Mouse (Mus musculus): ENCODE data around the gene 4933434E20Rik. TPM values are rescaled to one million over a fixed set of nuclear protein-coding genes. Genes with fewer than 3 reads are reported as not detected.
A peak's percentile ranks its signal among the peaks of the same experiment; 100 is the strongest.

Gene 4933434E20Rik
- polyA plus RNA-seq, 1 experiment from 2014 or later, result 173 TPM

DNA sequence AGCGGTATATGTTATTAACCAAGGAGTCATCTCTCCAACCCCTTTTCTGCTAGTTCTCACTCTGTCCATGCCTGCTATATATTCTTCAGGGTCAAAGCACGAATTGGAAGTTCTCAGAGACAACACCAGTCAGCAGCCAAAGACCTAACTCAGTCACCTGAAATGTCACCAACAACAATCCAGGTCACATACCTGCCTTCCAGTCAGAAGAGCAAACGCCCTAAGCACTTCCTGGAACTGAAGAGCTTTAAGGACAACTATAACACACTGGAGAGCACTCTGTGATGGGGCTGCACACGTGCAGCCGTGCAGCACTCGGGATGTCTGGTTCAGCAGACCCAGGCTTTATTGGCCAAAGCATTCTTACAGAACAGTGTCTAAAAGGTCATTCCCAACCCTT, 10.1 kb downstream of the 4933434E20Rik start:
- H3K36me3 ChIP-seq (ENCODE audit: control insufficient read depth, insufficient read depth, low read length), result peaks cover 50% of the 10 kb centered on the region
- H3K4me2 ChIP-seq (replicated peaks; ENCODE audit: low read depth, low read length), result no peak overlapping the region
- H3K4me3 ChIP-seq (ENCODE audit: low read length), result no peak overlapping the region
- no peak overlapping the region for H3K27ac ChIP-seq (ENCODE audit: low read depth, low read length)
- no peak overlapping the region for H3K9ac ChIP-seq (ENCODE audit: low read depth, low read length)
- no peaks in the 10 kb centered on the region for H3K4me1 ChIP-seq (ENCODE audit: control insufficient read depth, insufficient read depth, low read length)
- H3K27me3 ChIP-seq (ENCODE audit: control insufficient read depth, insufficient read depth, low read length), result no peaks in the 10 kb centered on the region
- WGBS, result 87% methylated on average over 6 of the region's 6 CpGs
- ATAC-seq (ENCODE audit: low FRiP score, low TSS enrichment), result no peak
- no peaks in the 10 kb centered on the region for H3K9me3 ChIP-seq (ENCODE audit: control insufficient read depth, low read length)

DNA sequence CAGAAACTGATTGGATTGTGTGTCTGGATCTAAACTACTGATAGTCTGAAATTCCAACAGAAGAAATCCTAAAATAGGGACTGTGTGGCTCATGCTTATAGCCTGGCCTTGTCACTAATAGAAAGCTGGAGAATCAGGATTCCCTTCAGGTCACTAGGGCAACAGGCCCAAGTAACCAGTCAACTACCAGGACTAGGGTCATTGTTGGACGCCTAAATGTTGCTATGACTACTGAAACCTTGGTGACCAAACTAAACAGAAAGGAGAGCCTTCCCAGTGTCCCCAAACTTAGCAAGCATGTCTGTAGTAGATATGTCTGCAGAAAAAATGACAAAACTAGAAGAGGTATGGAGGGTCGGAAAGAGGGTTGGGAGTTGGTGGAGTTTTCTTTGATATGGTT, 11.1 kb downstream of the 4933434E20Rik start:
- Histone ChIP-seq H3K9me3 (ENCODE audit: control insufficient read depth, low read length) (no peaks in the 10 kb centered on the region), H3K4me3 (ENCODE audit: low read length) (no peak overlapping the region), H3K4me2 (replicated peaks; ENCODE audit: low read depth, low read length) (no peak overlapping the region), H3K36me3 (ENCODE audit: control insufficient read depth, insufficient read depth, low read length) (peaks cover 40% of the 10 kb centered on the region), H3K9ac (ENCODE audit: low read depth, low read length) (no peak overlapping the region), H3K27ac (ENCODE audit: low read depth, low read length) (no peak overlapping the region), H3K4me1 (ENCODE audit: control insufficient read depth, insufficient read depth, low read length) (no peaks in the 10 kb centered on the region), H3K27me3 (ENCODE audit: control insufficient read depth, insufficient read depth, low read length) (no peaks in the 10 kb centered on the region)
- ATAC-seq (ENCODE audit: low FRiP score, low TSS enrichment), result no peak
- 76% methylated on average over 2 of the region's 2 CpGs for WGBS

DNA sequence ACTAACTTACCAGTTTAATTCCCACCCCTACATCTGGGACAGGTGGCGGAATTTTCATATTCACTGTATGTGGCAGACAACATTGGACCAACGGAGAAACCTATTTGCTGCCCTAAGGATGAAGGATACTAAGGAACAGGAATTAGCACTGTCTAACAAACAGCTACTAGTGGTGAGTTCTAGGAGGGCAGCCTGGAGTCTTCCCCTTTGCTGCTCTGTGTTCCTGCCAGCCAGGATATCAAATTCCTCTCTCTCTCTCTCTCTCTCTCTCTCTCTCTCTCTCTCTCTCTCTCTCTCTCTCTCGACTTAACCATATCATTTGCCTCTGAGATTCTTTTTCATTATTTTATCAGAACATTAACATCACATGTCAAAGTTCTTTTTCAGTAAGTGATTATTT, 12.9 kb downstream of the 4933434E20Rik start:
- no peaks in the 10 kb centered on the region for H3K9me3 ChIP-seq (ENCODE audit: control insufficient read depth, low read length)
- H3K36me3 ChIP-seq (ENCODE audit: control insufficient read depth, insufficient read depth, low read length), result peaks cover 30% of the 10 kb centered on the region; the same call in 1 of the 2 replicates
- H3K27me3 ChIP-seq (ENCODE audit: control insufficient read depth, insufficient read depth, low read length), result no peaks in the 10 kb centered on the region
- H3K4me2 ChIP-seq (replicated peaks; ENCODE audit: low read depth, low read length), result no peak overlapping the region
- H3K9ac ChIP-seq (ENCODE audit: low read depth, low read length), result no peak overlapping the region
- WGBS, result 72% methylated on average over 3 of the region's 3 CpGs
- ATAC-seq (ENCODE audit: low FRiP score, low TSS enrichment), result peak; percentile 56; the same call in 1 of the 2 replicates
- no peaks in the 10 kb centered on the region for H3K4me1 ChIP-seq (ENCODE audit: control insufficient read depth, insufficient read depth, low read length)
- H3K4me3 ChIP-seq (ENCODE audit: low read length), result no peak overlapping the region
- no peak overlapping the region for H3K27ac ChIP-seq (ENCODE audit: low read depth, low read length)

DNA sequence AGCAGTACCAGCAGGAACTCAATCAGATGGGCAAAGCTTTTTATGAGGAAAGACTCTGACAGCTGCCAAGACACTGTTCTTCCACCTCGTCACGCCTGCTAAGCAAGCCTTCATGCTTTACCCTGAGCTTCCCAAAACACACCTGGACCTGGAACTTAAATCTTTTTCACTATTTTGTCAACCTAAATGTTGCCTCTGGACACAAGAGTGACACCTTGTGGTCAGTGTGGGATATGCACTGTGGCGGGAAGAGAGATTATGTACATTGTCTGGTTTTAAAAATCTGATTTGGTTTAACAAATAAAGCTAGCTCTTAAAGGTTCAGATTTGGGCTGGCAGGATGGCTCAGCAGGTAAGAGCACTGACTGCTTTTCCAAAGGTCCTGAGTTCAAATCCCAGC, 14.1 kb downstream of the 4933434E20Rik start:
- H3K9me3 ChIP-seq (ENCODE audit: control insufficient read depth, low read length), result no peaks in the 10 kb centered on the region

DNA sequence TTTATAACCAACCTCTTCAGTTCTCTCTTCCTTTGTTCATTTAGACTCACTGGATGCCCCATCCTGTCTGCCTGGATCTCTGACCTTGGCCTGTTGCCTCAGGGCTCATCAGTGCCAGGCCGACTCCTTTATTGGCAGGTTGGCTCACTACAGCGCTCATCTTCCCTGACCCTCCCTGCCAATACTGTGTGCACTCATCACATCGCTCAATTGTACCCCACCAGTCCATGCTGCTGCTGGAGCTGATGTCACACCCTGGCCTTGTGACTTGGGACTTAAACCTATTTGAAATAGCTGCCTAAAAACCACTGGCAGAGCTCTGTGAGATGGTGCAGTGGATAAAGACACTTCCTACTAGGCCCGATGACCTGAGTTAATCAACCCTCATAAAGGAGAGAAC, 16.4 kb downstream of the 4933434E20Rik start:
- no peak for ATAC-seq (ENCODE audit: low FRiP score, low TSS enrichment)

More for the DNA sequence above, 14.1 kb downstream of the 4933434E20Rik start:
- H3K27me3 ChIP-seq (ENCODE audit: control insufficient read depth, insufficient read depth, low read length), result no peaks in the 10 kb centered on the region
- WGBS, result 30% methylated on average over 3 of the region's 3 CpGs
- no peaks in the 10 kb centered on the region for H3K4me1 ChIP-seq (ENCODE audit: control insufficient read depth, insufficient read depth, low read length)
- no peak overlapping the region for H3K9ac ChIP-seq (ENCODE audit: low read depth, low read length)
- H3K4me2 ChIP-seq (replicated peaks; ENCODE audit: low read depth, low read length), result no peak overlapping the region
- no peak overlapping the region for H3K27ac ChIP-seq (ENCODE audit: low read depth, low read length)
- no peak overlapping the region for H3K4me3 ChIP-seq (ENCODE audit: low read length)
- H3K36me3 ChIP-seq (ENCODE audit: control insufficient read depth, insufficient read depth, low read length), result peaks cover 21% of the 10 kb centered on the region; the same call in 1 of the 2 replicates
- no peak for ATAC-seq (ENCODE audit: low FRiP score, low TSS enrichment)

DNA sequence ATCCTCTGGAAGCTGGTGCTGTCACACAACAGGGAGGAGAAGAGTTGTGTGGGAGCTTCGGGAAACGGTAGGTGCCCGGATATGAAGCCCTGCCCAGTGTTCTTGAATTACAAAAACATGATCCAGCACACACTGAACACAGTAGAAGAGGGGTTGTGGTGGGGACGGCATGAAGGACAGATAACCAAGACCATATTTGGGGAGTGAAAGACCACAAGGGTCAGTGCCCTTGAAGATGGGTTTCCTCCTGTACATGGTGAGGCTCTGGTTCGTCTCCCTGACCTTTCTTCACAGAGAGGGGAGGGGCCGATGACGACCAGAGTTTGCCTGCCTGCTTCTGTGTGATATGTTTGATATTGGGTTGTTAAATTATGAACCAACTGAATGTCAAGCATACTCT, 18.3 kb downstream of the 4933434E20Rik start:
- Histone ChIP-seq H3K4me1 (ENCODE audit: control insufficient read depth, insufficient read depth, low read length) (no peaks in the 10 kb centered on the region), H3K4me3 (ENCODE audit: low read length) (no peak overlapping the region), H3K27me3 (ENCODE audit: control insufficient read depth, insufficient read depth, low read length) (no peaks in the 10 kb centered on the region), H3K9me3 (ENCODE audit: control insufficient read depth, low read length) (no peaks in the 10 kb centered on the region), H3K9ac (ENCODE audit: low read depth, low read length) (no peak overlapping the region), H3K36me3 (ENCODE audit: control insufficient read depth, insufficient read depth, low read length) (no peaks in the 10 kb centered on the region; the same call in 1 of the 2 replicates), H3K27ac (ENCODE audit: low read depth, low read length) (no peak overlapping the region), H3K4me2 (replicated peaks; ENCODE audit: low read depth, low read length) (no peak overlapping the region)
- 52% methylated on average over 7 of the region's 7 CpGs for WGBS
- ATAC-seq (ENCODE audit: low FRiP score, low TSS enrichment), result no peak

More for the DNA sequence above, 16.4 kb downstream of the 4933434E20Rik start:
- Histone ChIP-seq H3K9ac (ENCODE audit: low read depth, low read length) (no peak overlapping the region), H3K4me3 (ENCODE audit: low read length) (no peak overlapping the region), H3K4me2 (replicated peaks; ENCODE audit: low read depth, low read length) (no peak overlapping the region), H3K27me3 (ENCODE audit: control insufficient read depth, insufficient read depth, low read length) (no peaks in the 10 kb centered on the region), H3K36me3 (ENCODE audit: control insufficient read depth, insufficient read depth, low read length) (peaks cover 4% of the 10 kb centered on the region; the same call in 1 of the 2 replicates), H3K4me1 (ENCODE audit: control insufficient read depth, insufficient read depth, low read length) (no peaks in the 10 kb centered on the region), H3K9me3 (ENCODE audit: control insufficient read depth, low read length) (no peaks in the 10 kb centered on the region), H3K27ac (ENCODE audit: low read depth, low read length) (no peak overlapping the region)
- 88% methylated on average over 4 of the region's 4 CpGs for WGBS

DNA sequence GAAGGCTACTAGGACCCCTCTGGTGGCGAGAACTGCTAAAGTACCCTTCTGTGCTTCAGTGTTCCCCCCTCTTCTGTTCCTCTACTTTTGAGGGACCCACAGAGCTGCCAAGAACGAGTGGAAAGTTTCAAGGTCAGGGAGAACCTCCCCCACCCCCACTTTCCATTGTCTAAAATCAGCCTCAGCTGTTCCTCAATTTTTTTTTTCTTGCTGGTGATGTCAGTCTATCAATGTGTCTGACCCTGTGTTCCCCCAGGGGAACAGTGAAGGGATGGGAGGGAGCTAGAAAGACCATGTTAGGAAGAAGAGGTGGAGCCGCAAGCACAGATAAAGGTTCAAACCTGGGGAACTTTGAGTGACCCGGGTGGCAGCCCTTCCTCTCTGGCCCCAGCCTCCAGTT, 20.9 kb downstream of the 4933434E20Rik start, which contains the start of gene Tpm3:
Gene Tpm3 (plus strand): TSS at position 356 of the 400 bp plus-strand sequence.
- Histone ChIP-seq H3K27ac (ENCODE audit: low read depth, low read length) (no peak within 1 kb of the TSS), H3K36me3 (ENCODE audit: control insufficient read depth, insufficient read depth, low read length) (no peaks in the 10 kb centered on the region), H3K27me3 (ENCODE audit: control insufficient read depth, insufficient read depth, low read length) (no peaks in the 10 kb centered on the region), H3K4me3 (ENCODE audit: low read length) (no peak within 1 kb of the TSS), H3K9ac (ENCODE audit: low read depth, low read length) (no peak within 1 kb of the TSS), H3K4me2 (replicated peaks; ENCODE audit: low read depth, low read length) (no peak within 1 kb of the TSS), H3K9me3 (ENCODE audit: control insufficient read depth, low read length) (no peaks in the 10 kb centered on the region), H3K4me1 (ENCODE audit: control insufficient read depth, insufficient read depth, low read length) (peaks cover 7% of the 10 kb centered on the region; the same call in 1 of the 2 replicates)
- no peak for ATAC-seq (ENCODE audit: low FRiP score, low TSS enrichment)
- WGBS, result 66% methylated on average over 4 of the region's 4 CpGs

DNA sequence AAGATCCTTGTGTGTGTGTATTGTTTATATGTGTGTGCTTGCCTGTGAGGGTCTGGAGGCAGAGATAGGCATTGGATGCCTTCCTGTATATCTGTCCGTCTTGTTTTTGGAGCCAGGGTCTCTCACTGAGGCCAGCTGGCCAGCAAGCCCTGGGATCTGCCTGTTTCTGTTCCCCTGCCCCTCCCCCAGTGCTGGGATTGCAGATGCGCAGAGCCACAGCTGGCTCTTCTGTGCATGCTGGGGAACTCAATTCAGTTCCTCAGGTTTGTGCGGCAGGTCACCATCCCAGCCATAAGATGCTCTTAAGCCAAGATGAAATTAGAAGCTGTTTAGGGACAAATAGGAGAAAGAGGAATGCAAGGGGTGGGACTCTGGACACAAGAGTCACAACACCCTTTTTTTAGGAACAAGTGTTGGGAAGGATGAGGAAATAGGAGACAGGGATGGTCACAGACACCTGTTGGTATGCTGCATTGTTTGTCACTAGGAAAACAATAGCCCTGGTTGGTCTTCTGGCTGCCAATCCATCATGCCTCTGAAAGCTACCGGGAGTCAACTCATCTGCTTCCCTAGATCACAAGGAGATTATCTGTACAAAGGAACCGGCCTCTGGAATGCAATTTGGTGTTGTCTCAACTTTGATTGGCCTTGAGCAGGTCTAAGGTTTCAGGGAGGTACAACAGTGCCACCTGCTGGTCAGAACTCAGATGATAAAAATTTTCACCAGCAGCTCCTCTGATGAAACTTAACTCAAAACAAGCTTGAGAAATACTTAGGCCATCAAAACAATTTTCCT, 25.7 kb downstream of the 4933434E20Rik start:
- Histone ChIP-seq H3K9ac (ENCODE audit: low read depth, low read length) (no peak overlapping the region), H3K4me2 (replicated peaks; ENCODE audit: low read depth, low read length) (no peak overlapping the region), H3K4me1 (ENCODE audit: control insufficient read depth, insufficient read depth, low read length) (peaks cover 23% of the 10 kb centered on the region), H3K27ac (ENCODE audit: low read depth, low read length) (no peak overlapping the region), H3K27me3 (ENCODE audit: control insufficient read depth, insufficient read depth, low read length) (no peaks in the 10 kb centered on the region), H3K36me3 (ENCODE audit: control insufficient read depth, insufficient read depth, low read length) (no peaks in the 10 kb centered on the region), H3K4me3 (ENCODE audit: low read length) (no peak overlapping the region), H3K9me3 (ENCODE audit: control insufficient read depth, low read length) (no peaks in the 10 kb centered on the region)
- no peak for ATAC-seq (ENCODE audit: low FRiP score, low TSS enrichment)
- 12% methylated on average over 5 of the region's 5 CpGs for WGBS

DNA sequence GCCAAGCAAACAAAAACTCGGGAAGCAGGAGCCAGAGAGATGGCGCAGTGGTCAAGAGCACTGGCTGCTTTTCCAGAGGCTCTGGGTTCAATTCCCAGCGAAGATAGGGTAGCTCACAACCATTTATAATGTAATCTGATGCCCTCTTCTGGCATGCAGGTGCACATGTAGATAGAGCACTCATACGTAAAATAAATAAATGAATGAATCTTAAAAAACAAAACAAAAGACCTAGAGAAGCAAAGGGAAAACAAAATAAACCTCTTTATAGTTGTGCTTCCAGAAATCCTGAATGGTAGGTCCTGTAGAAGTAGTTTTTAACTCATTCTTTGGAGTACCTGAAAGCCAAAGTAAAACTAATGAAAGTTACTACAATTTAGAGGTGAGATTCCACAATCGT, 26.8 kb downstream of the 4933434E20Rik start:
- 46% methylated on average over 5 of the region's 5 CpGs for WGBS
- H3K9me3 ChIP-seq (ENCODE audit: control insufficient read depth, low read length), result no peaks in the 10 kb centered on the region
- no peak overlapping the region for H3K27ac ChIP-seq (ENCODE audit: low read depth, low read length)
- no peak overlapping the region for H3K4me3 ChIP-seq (ENCODE audit: low read length)
- no peaks in the 10 kb centered on the region for H3K27me3 ChIP-seq (ENCODE audit: control insufficient read depth, insufficient read depth, low read length)
- ATAC-seq (ENCODE audit: low FRiP score, low TSS enrichment), result no peak
- no peak overlapping the region for H3K9ac ChIP-seq (ENCODE audit: low read depth, low read length)
- H3K4me2 ChIP-seq (replicated peaks; ENCODE audit: low read depth, low read length), result no peak overlapping the region
- H3K36me3 ChIP-seq (ENCODE audit: control insufficient read depth, insufficient read depth, low read length), result no peaks in the 10 kb centered on the region; the same call in 1 of the 2 replicates
- H3K4me1 ChIP-seq (ENCODE audit: control insufficient read depth, insufficient read depth, low read length), result peaks cover 34% of the 10 kb centered on the region

All from kidney, embryonic 14.5 days (tissue).